Mouse (Mus musculus) thymus, adult 2 months (tissue): ENCODE data around the gene Kcne4.

Experiments used
- CTCF ChIP-seq: fragments of 200-500 bp; IDR thresholded peaks from 2 replicates; pipeline ENCODE4 v1.5.1; 2012; ENCODE audit warnings: mild to moderate bottlenecking, control low read depth, low read length, moderate library complexity, borderline replicate concordance; ENCODE audit not compliant: control insufficient read depth, poor library complexity, insufficient read depth; ENCODE audit errors: extremely low read depth
- POLR2A ChIP-seq: fragments of 200-500 bp; IDR thresholded peaks from 2 replicates; pipeline ENCODE4 v1.6.1; 2012; ENCODE audit warnings: mild to moderate bottlenecking, low read length, control low read depth, moderate library complexity; ENCODE audit not compliant: control insufficient read depth, poor library complexity, insufficient read depth; ENCODE audit errors: extremely low read depth

- TF ChIP-seq CTCF, result no peak
- TF ChIP-seq POLR2A, result no peak
Measured at GRCm38 (mm10) chr1:78816639-78817038, at the start of gene Kcne4.
